Mouse (Mus musculus) left cerebral cortex, adult 9 months (tissue): ENCODE measurements at regions not wholly inside any gene's neighbourhood (a gene's known extent, or its start where the extent isn't known, plus 50 kb on each side); places are given as distances from the start of the nearest gene placed in this dataset.
A peak's percentile ranks its signal among the peaks of the same experiment; 100 is the strongest.

Experiments used
- DNase-seq, 2 experiments: peaks; one replicate each; pipeline ENCODE4 v3.0.0; 2022; ENCODE audit warnings: low spot score in 2 of 2

DNA sequence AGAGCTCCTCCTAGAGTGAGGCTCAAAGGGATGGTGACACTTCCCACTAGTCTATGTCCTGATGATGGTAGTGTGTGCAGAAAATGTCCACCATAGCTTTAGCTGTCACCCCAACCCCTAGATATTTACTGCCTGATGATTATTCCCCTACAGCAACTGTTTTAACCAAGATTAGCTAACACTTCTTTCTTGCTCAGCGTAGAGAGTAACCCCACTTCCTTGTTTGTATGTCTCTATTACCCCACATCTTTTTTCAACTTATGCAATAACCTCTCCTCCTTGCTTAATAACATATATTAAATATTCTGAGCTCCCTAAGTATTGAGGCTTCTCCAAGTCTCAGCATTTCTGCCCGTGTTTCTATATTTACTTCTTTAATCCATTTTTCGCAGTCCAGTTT lies 404.2 kb upstream of the Cntn3 start:
- no peak for DNase-seq

DNA sequence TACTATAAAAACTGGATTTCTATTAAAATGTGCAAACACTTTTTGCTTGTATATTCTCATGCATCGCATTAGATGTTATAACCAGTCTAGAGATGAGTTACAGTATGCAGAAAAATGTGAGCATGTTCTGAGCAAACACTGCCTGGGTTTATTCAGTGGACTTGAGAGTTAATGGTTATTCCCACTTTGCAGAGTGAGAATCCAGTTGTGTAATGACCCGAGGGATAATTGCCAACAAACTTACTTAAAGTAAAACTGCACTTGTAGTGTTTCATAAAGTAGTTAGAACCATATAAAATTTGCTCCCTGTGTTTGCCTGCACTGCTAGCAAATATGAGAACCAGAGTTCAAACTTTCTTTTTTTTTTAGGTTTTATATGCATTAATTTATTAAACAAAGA lies 450.4 kb upstream of the Cntn3 start:
- no peak for DNase-seq

DNA sequence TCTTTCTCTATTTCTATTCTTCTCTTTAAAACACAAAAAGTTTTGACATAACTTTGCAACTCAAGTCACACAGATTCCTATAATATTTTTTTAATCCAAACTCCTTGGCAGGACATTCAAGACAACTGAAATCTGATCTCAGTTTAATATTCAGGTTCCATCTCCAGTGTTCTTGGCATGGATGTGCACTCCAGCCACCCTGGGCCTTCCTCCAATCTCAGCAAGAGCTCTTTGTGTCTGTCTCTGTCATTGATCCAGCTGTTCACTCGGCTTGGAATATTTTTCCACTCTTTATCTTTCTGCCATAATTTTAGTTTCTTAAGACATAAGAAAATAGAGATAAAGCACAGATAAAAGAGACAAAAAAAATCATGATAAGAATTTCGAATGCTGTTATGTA lies 451.1 kb upstream of the Cntn3 start:
- DNase-seq: peak in 1 of 2 experiments; percentile 6

DNA sequence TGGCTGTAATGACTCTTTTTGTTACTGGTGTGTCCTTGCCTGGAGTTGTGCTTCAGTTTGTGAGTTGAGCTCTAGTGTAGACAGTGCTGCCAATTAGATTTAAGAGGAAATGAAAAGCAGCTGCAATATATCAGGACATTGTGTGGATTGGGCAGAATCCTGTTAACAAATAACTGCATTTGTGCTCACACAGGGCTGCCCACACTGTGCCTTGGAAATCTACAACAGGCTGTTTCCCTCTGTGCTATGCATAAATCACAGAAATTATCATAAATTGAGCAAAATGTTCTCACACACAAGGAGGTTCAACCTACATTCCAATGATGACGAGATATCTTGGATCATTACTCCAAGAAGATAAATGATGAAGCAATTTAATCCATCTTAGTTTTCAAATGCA lies 455.2 kb upstream of the Cntn3 start:
- DNase-seq: peak; percentile 7 to 29

DNA sequence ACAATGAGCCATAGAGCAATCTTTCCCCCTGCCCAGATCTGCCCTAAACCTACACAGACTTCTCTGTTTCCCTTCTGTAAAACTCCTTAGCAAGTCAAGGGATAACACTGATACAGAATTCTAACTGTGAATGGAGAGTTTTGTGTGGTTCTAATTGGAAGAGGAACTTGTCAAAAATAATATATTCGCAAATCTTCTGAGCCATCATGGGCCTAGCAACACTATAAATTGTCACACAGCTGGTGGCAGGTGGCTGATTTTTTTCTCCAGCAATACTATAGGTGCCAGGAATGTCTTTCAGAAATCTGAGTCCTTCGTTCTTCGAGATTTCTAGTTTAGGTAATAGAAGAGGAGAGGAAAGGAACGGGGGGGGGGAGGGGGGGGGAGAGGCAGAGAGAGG lies 460.5 kb upstream of the Cntn3 start:
- DNase-seq: no peak

DNA sequence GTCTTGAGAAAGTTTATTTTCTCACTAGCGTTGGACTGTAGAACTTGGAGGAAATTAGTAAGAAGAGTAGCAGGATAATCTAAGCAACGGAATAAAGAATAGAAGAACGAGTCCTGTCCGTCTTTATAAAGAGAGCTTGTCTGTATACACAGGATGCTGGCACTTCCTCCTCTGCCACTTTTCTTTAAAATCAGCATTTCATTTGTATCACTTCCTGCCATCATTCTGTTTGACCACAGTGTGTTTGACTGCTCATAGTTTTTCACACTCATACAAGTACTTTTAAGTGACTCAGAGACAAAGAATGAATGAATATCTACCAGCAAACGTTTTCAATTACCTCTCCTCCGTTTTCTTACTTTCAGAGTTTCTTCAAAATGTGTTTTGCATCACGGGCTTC lies 461.0 kb upstream of the Cntn3 start:
- no peak for DNase-seq

DNA sequence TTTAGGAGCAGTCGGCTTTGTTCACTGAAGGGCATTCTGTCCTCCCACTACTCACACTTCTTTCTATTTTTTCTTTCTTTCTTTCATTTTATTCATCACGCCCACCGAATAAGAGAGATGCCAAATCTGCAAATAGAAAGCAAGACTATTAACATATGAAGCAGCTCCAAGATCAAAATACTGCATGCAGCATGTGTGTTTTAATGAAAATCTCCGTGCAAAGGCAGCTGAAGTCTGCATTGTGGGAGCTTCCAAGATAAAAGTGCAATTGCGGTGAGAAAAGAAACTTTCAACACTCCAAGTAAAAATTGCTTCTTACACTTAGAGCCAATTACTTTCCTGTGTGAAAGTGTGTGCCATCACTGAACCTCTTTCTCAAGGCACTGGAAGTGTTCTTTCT lies 449.8 kb upstream of the Chl1 start:
- DNase-seq: peak; percentile 8 to 9

DNA sequence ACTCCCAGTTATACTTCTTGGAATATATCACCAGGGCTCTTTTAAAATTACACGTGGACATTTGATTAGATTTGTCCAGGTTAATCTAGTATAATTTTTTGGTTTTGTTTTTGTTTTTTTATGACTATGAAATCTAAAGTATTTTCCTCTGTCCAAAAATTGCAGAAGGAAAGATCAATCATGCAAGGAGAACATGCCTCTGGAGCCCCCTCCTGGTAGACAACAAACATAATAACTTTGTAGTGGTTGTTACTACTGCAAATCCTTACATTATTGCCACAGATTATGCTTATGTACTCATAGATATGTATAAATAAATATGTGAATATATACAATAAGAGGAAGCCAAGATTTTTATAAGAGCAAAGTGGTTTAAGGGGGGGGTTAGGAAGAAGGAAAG lies 404.2 kb upstream of the Chl1 start:
- DNase-seq: no peak

DNA sequence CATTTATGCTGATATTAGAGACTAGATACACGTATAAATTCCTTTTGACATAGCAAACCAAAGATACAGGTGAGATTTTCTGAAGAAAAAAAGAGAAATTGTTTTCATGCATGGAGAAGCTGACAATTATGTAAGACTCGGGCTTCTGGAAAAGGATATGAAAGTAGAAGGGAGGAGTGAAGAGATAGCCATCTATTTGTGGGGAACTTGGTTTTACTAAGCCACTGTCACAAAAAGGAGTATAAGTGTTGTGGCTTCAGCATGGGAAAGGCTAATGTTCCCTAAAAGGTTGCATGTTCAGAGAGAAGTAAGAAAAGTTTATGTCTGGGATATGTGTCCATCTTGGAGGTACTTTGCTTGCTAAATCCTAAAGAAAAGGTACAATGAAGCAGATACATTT lies 390.8 kb upstream of the Chl1 start:
- DNase-seq: no peak

DNA sequence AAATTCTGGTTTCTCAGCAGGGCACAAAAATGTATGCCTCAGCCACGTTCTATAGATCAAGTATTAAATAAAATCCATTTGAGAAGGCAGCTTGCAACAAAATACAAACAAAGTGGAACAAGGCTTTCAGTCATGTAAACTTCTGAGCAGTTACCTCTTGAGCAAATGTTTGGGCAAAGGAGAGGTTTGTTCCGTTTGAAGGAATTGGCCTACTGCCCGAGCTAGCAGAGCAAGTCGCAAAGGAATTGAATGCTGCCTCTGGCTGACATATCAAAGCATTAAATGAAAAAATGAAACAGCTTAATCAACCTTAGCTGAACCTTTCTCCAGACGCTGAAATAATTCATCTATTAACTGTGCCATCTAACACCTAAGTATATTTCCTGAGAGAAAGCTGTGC lies 369.5 kb upstream of the Chl1 start:
- DNase-seq: peak in 1 of 2 experiments; percentile 2

DNA sequence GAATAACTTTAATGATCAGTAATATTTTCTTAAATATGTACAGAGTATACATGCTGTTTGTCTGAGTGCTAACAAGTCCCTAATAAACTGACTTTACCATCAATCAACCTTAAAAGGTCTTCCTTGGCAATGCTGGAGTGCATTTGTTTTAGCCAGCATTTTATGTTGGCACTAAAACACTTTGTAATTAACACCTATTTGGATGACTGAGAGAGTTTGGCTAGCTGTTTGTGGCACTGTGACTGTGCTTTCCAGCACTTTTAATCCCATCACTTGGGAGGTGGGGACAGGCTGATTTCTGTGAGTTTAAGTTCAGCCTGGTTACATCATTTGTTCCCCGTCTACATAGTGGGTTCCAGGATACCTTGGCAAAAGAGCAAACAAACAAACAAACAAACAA lies 332.5 kb upstream of the Chl1 start:
- DNase-seq: no peak

DNA sequence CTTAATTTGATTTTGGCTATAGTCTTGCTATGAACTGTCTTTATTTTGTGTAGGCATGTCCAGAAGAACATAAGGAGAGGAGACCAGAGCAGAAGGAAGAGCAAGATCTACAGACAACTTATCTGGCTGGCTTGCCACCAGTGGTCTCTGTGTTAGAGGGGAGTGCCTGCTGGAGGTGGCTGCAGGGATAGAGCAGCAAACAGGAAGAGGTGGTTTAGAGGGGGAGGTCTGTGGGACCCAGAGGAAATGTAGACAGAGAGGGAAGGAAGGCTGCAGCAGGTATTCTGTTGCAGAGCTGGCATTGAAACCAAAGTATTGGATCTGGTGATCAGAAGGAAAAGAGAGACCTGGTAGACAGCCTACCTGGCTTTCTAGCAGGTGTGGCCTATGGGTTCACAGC lies 327.0 kb upstream of the Chl1 start:
- DNase-seq: no peak

DNA sequence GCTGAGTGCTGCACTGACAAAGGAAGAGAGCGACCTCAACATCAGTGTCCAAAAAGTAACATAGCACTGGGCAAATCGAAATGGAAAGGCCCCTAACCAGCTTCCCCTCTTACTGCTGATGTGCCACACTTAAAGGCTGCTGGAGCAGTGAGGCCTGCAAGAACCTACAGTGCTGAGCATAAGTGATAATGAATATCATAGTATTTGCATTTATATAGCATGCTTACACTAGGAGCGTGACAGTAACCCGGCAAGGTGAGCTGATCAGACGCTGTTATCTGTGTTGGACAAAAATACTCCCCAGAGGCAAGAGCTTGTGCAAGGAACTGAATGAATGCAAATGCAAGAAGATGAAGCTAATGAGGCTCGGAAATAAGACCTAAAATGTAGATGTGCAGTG lies 313.5 kb upstream of the Chl1 start:
- DNase-seq: no peak

DNA sequence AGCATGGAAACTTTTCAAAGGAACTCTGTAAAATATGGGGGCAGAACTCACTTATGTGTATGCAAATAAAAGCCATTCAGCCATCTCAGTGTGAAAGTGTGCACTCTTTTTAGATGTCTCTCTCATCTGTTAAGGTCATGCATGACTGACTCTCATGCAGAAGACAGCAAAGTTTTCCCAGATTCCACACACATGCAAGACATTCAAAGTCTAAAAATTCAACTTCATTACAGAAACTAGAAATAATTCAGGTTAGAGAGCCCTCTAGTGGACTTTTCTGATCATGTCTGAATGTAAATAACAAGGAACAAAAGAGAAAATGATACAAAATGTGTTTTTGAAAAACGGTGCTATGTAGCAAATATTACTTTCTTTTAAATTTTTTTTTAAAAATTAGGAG lies 308.8 kb upstream of the Chl1 start:
- no peak for DNase-seq

DNA sequence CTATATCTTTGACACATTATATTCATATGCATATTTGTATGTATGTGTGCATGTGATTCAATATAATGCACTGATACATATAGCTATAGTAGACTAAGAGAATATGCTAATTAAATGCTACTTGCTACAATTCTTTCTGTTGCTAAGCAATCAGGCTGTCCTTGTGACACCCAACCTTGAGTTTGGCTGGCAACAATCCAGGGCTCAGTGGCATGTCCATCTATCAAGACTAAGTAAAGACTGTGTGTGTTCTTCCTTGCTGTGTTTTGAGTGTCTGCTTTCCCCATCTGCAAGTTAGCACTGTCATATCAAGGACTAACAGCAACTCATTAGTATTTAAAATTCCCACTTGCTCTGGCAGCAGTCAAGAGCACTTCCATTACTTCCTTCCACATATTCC lies 301.2 kb upstream of the Chl1 start:
- DNase-seq: no peak

DNA sequence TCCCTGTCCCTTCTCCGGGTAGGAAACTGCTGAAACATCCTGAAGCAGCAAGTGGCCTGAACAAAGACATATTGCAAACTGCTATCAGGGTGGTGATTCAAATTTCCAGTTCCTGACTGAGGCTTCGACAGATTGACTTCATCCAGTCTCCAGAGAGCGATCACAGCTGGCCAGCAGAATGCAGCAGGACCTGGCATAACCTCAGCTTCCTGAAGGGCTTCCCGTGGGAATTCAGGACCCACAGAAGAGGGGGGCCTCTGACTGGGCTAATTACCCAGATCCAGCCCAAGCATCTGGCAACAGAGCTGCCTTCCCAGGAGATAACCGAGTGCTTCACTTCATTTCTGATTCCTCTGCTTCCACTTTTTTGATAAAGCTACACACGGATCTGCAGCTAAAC lies 297.2 kb upstream of the Chl1 start:
- no peak for DNase-seq

DNA sequence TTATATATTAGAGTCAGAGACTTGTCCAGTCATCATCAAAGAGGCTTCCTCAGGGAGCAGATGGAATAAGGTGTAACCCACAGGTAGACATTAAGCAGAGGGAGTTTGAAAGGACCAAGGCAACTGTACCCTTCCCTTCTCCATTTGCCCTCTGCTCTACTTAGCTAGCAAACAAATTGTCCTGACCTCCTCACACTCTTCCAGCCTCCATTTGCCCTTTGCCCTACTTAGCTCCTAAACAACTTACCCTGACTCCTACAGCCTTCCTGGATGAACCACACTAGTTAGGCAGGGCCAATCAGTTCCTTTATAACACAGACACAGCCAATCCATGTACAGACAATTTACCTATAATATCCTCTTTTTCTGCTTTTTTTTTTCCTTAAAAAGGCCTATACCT lies 273.5 kb upstream of the Chl1 start:
- no peak for DNase-seq

DNA sequence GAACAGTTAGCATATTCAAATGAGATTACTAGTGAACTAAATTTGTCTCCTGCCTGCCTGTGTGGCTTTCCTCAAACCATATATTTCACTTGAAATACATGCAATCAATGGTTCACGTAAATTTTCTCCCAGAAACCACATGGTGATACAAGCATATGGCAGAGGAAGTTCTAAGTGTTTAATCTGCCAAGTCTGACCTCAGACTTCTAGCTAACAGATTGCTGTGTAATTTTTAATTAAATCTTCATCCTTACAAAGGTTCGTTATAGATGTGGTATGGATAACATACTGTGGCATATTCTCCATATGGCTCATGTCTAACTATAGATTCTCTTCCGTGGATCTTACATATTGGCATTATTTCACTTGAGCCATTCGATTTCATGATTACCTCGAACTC lies 241.4 kb upstream of the Chl1 start:
- no peak for DNase-seq

DNA sequence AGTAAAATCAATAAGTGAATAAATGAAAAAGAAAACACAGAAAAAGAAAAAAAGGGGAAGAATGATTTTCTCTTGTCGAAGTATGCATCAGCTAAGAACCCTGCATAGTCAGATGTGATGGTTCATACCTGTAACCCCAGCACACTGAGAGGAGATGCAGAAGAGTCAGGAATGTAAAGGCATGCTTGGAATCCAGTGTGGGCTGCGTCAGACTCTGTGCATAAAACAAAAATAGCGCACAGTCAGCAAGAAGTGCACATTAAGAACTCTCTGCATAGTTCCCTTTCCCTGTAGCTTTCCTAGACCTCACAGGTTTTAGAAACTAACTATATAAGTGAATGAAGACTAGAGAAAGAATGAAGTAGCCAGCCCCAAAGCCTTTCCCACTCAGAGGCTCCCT lies 238.2 kb upstream of the Chl1 start:
- no peak for DNase-seq

DNA sequence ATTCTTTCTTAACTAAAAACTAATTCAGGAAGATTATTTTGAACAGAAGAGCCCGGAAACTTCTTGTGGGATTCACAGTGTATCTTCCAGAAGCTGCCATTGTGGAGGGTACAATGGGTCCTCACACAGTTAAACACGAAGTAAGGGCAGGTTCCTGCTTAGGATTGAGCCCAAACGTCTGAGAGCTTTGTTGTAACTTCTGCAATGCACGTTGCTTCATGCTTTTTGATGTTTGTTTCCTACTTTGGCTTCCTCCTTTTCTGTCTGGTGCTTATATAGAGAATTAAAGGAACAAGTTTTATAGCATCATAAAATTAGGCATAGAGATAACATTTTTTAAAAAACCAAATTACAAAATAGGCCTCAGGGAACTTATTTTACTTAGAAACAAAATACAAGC lies 235.3 kb upstream of the Chl1 start:
- DNase-seq: no peak

DNA sequence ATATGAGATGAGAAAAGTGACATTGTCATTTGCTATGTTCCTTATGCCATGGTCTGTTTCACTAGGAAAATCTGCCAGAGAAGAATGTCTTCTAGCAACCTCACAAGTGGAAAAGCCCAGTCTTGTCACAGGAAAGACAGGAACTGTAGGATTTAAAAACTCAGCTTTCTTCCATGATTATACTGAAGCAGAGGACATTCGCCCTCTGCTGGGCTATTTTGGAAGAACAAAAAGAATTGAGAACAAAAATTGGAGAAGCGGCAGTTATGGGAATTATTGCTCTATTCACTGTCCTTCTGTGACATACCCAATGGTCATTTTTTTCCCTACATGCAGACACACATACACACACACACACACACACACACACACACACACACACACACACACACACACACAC lies 234.9 kb upstream of the Chl1 start:
- peak in 1 of 2 experiments; percentile 26 for DNase-seq

DNA sequence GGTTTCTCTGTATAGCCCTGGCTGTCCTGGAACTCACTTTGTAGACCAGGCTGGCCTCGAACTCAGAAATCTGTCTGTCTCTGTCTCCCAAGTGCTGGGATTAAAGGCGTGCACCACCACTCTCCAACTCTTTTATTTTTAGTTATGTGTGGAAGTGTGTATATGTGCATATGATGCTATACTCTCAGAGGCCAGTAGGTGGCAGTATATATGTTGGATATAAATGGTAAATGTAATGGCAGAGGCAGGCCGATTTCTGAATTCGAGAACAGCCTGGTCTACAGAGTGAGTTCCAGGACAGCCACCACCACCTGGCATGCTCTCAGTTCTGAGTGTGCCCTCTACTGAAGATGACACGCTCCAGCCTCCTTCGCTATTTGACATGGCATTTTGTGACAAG lies 214.4 kb upstream of the Chl1 start:
- DNase-seq: no peak

DNA sequence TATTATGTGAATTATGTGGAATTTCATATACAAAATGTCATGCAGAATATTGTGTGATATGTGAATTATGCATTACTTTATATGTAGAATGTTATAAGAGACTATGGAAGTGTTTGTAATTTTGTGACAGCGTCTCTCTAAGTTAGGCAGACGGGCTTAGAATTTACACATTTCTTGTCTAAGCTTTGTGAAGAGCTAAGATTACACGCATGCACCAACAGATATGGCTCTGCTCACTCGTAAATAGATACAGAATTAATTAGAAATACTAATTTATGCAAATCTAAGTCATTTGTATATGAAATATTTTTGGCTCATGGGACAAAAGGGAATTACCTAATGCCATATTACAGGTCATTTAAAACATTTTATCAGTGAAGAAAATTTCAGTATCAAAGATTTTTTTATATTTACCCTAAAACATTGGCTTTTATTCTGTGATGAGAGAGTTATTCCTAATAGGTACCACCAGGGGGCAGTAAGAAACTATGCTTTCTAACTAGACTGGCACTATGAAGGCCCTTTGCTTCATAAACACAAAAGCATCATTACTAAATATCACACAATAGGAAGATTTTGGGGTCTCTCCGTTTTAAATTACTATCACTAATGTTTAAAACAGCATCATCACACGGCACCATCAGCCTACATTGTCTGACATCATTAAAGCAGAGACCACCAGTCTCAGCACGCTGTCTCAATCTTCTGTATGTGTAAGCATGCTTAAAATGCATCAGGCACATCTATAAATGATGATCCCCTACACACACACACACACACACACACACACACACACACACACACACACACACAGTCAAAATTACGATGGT lies 203.8 kb upstream of the Chl1 start:
- DNase-seq: peak in 1 of 2 experiments; percentile 10

DNA sequence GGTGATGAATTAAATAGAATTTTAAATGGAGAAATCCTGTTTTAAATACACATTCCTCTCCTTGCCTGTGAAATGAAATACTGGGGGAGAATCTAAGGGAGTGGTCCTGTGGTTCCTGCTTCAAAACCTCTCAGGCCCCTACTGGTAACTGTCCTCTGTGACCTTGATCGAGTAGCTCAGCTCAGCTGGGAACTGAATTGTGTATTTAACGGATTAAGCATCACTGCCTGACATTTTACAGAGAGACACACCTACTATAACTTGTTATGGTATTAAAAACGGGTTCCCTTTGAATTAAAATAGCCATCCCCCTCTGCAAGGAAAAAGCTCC lies 203.2 kb upstream of the Chl1 start:
- no peak for DNase-seq
